Mouse (Mus musculus) heart, embryonic 10.5 days (tissue): ENCODE data around the gene Tmem221. TPM values are rescaled to one million over a fixed set of nuclear protein-coding genes. Genes with fewer than 3 reads are reported as not detected.

Experiments used
- DNase-seq: peaks from one replicate; pipeline ENCODE4 v3.0.0-alpha.2; 2017; ENCODE audit warnings: low spot score
- H3K27ac ChIP-seq: fragments of 300-500 bp; sonication (generic); 2 replicates; pipeline ENCODE4 v1.5.1; 2016; ENCODE audit warnings: mild to moderate bottlenecking
- H3K27me3 ChIP-seq: fragments of 300-500 bp; sonication (generic); 2 replicates; pipeline ENCODE4 v1.6.1; 2016; ENCODE audit warnings: mild to moderate bottlenecking; ENCODE audit not compliant: poor library complexity, insufficient read depth, severe bottlenecking
- H3K36me3 ChIP-seq: fragments of 300-500 bp; sonication (generic); 2 replicates; pipeline ENCODE4 v1.6.1; 2016; ENCODE audit warnings: mild to moderate bottlenecking, moderate library complexity
- H3K4me1 ChIP-seq: fragments of 300-500 bp; sonication (generic); 2 replicates; pipeline ENCODE4 v1.6.1; 2016; ENCODE audit warnings: mild to moderate bottlenecking
- H3K4me3 ChIP-seq: fragments of 300-500 bp; sonication (generic); 2 replicates; pipeline ENCODE4 v1.5.1; 2016; ENCODE audit warnings: mild to moderate bottlenecking, moderate library complexity
- H3K9me3 ChIP-seq: fragments of 300-500 bp; sonication (generic); 2 replicates; pipeline ENCODE4 v1.6.1; 2016; ENCODE audit warnings: mild to moderate bottlenecking, moderate library complexity
- WGBS: fragments of 180-500 bp; shearing (Covaris S2); methylation state at CpG from one replicate; pipeline ENCODE4 v1.1.7; 2016; 5-methylcytosine and 5-hydroxymethylcytosine counted together
- polyA plus RNA-seq: library from polyadenylated mRNA; unstranded; fragments of >200 nt; fragmentation: Nextera tagmentation; extraction: Ambion mirVana; gene quantifications from 2 replicates; pipeline ENCODE4 v1.2.1, GENCODE M21; 2016

Gene Tmem221
- polyA plus RNA-seq, 1 experiment from 2014 or later, result 0.97 TPM

DNA sequence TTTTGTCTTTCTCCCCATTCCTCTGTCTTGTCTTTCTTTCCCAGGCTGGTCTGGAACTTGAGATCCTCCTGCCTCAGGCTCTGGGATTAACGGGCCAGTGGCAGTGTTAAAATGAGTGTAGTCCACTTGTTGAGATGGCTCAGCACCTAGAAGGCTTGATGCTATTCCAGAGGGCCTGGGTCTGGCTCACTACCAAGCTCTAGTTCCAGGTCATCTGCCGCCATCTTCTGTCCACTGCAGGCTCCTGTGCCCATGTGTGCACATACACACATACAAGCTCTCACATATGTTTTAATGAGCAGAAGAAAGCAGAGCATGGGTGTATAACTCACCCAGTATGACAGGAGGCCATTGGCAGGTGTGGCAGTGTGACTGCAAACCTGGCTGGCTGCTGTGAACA, 13.4 kb upstream of the Tmem221 start:
- H3K36me3 ChIP-seq, result no peaks in the 10 kb centered on the region
- H3K4me3 ChIP-seq, result no peak overlapping the region
- DNase-seq, result no peak
- H3K4me1 ChIP-seq, result peaks cover 35% of the 10 kb centered on the region
- 73% methylated on average over 2 of the region's 2 CpGs for WGBS
- no peaks in the 10 kb centered on the region for H3K9me3 ChIP-seq
- H3K27ac ChIP-seq, result no peak overlapping the region
- peaks cover 36% of the 10 kb centered on the region for H3K27me3 ChIP-seq

DNA sequence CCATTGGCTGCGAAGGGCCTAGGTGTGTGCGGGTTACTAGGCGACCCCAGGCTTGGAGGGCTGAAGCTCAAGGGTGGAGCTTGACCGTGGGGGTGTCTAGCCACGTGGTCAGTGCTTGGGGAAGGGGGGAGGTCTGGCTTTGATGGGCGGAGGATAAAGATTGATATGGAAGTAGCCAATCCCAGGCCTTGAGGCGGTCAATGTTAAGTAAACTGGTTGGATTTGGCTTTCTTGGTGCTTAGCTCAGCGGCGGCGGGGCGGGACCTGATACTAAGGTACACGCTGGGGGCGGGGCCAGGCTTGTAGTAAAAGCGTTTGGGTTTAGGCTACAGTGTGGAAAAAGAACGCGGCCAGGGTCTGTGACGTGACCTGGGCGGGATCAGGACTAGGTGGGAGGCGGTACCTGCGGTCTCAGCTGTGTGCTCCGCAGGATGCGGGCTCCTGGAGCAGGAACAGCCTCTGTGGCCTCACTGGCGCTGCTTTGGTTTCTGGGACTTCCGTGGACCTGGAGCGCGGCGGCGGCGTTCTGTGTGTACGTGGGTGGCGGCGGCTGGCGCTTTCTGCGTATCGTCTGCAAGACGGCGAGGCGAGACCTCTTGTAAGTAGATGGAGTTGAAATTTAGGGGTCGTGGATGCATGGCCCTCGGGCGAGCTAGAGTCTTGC, 11.8 kb upstream of the Tmem221 start:
- H3K4me1 ChIP-seq, result peaks cover 35% of the 10 kb centered on the region
- WGBS, result under 1% methylated on average over 41 of the region's 41 CpGs

DNA sequence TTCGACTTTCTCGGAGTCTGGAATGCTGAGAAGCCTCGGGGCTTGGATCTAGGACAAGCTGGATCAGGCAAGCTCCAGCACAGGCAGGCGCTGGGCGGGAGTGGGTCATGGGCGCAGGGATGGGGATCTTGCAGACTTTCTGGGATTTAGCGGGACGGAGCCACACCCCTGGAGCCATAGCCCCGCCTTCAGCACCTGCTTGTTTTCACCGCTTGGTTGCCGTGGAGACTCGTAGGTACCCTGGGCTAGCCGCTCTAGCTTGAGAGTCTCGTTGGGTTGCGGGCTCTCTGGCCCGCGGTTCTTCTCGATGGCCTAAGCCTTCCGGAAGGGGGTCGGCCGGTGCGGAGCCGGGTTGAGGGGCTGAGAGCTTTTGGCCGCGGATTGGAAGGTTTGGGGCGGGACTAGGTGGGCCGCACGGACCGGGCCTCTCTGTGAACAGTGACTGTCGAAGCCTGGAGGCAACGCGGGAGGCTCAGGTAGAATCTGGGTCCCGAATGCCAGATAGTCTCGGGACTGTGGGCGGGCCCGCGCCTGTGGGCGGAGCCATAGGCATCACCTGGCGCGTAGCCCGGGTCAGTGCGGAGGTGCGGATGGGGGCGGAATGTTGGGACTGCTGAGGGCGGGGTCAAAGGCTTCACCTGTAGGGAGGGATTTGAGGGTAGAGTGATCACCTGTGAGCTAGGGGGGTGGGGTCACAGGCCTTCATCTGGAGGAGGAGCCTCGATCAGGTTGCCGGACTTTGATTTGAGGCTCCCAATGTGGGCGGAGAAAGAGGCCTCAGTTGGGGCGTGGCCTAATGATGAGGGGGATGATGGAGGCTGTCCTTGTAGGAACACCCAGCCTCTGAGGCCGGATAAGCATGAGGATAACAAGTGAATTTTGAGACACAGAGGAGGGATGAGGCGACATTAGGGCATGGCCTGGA, 11.0 kb upstream of the Tmem221 start:
- Histone ChIP-seq H3K36me3 (no peaks in the 10 kb centered on the region), H3K27ac (peak overlapping the region; percentile 78), H3K4me1 (peaks cover 35% of the 10 kb centered on the region), H3K4me3 (peak overlapping the region; percentile 73), H3K27me3 (peaks cover 57% of the 10 kb centered on the region), H3K9me3 (no peaks in the 10 kb centered on the region)
- WGBS, result under 1% methylated on average over 51 of the region's 51 CpGs
- DNase-seq, result peak; percentile 87

More for the DNA sequence above, 11.8 kb upstream of the Tmem221 start:
- H3K27ac ChIP-seq, result peak overlapping the region; percentile 78
- H3K27me3 ChIP-seq, result peaks cover 51% of the 10 kb centered on the region
- H3K36me3 ChIP-seq, result no peaks in the 10 kb centered on the region
- peak; percentile 94 for DNase-seq
- H3K9me3 ChIP-seq, result no peaks in the 10 kb centered on the region
- H3K4me3 ChIP-seq, result peak overlapping the region; percentile 73

DNA sequence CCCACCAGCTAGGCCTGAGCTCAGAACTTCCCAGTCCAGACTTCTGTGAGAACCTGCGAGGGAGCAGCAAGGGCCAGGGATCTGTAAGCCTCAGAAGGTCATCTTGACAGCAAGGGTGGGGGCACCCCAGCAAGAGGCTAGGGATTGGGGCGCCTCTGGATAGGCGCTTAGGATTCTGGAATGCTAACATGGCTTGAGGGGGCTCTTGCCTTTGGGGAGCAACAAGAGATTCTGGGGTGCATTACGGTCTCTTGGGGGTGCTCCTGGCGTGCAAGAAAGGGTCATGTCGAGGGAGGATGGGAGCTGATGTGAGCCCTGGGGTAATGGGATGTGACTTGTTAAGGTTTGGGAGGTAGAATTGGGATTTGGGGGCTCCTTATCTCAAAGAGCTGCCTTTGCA, 10.3 kb upstream of the Tmem221 start:
- Histone ChIP-seq H3K27ac (peak overlapping the region; percentile 78; the same call in 1 of the 2 replicates), H3K36me3 (no peaks in the 10 kb centered on the region), H3K9me3 (0 out of 2 replicates have a peak, but pooled peaks cover 4% of the 10 kb centered on the region), H3K4me1 (peaks cover 30% of the 10 kb centered on the region), H3K4me3 (peak overlapping the region; percentile 73), H3K27me3 (peaks cover 64% of the 10 kb centered on the region)
- DNase-seq, result no peak
- WGBS, result 20% methylated on average over 6 of the region's 6 CpGs

DNA sequence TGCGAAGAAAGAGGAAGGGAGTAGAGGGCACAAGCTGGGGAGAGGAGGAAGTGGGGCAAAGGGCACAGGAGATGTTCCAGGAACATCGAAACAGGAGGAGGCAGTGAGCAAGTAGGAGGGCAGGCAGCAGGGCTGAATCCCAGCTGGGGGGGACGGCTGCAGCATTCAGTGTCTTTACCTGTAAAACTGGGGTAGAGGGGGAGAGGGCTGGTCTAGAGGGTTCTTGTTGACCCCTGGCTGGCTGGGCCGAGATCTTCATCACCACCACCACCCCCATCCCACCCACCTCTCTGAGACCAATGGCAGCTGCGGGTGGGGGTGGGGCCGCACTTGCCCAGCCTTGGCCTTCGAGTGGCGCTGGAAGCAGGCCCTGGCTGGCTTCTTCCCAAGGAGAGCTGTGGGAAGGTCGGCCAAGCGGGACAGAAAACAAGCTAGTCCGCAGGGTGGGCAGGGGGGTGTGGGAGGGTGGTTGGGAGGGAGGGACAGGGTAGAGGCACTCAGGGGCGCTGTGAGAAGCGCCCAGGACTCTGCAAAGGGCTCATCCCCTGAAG, 9.8 kb upstream of the Tmem221 start, which contains the start of gene Slc27a1:
Gene Slc27a1 (plus strand): TSS at position 496 of the 551 bp plus-strand sequence.
- no peak for DNase-seq

DNA sequence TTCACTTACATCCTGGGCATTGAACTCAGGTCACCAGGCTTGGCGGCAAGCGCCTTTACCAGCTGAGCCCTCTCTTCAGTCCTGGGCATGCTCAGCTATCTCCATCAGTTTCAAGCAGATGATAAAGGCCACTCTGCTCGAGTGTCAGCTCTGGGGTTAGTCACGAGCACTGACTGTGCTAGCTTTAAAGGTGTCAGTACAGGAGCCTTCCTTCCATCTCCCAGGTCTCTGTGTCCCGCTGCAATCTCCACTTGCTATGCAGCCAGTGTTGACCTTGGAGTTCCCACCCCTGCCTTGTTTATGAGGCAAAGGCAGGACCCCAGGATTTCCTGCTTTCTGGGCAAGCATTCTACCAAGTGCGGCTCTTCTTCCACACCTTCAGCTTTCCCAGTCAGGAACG, 8.9 kb upstream of the Tmem221 start:
- Histone ChIP-seq H3K4me1 (peaks cover 34% of the 10 kb centered on the region), H3K4me3 (no peak overlapping the region), H3K9me3 (0 out of 2 replicates have a peak, but pooled peaks cover 4% of the 10 kb centered on the region), H3K27me3 (peaks cover 71% of the 10 kb centered on the region), H3K27ac (no peak overlapping the region), H3K36me3 (no peaks in the 10 kb centered on the region)
- WGBS, result 62% methylated on average over 7 of the region's 7 CpGs
- no peak for DNase-seq

More for the DNA sequence above, 9.8 kb upstream of the Tmem221 start, which contains the start of gene Slc27a1:
- Histone ChIP-seq H3K4me1 (peaks cover 30% of the 10 kb centered on the region), H3K27me3 (peaks cover 68% of the 10 kb centered on the region), H3K27ac (peak within 1 kb of the TSS; percentile 78), H3K36me3 (no peaks in the 10 kb centered on the region), H3K4me3 (peak within 1 kb of the TSS; percentile 73), H3K9me3 (0 out of 2 replicates have a peak, but pooled peaks cover 4% of the 10 kb centered on the region)
- 18% methylated on average over 13 of the region's 13 CpGs for WGBS

DNA sequence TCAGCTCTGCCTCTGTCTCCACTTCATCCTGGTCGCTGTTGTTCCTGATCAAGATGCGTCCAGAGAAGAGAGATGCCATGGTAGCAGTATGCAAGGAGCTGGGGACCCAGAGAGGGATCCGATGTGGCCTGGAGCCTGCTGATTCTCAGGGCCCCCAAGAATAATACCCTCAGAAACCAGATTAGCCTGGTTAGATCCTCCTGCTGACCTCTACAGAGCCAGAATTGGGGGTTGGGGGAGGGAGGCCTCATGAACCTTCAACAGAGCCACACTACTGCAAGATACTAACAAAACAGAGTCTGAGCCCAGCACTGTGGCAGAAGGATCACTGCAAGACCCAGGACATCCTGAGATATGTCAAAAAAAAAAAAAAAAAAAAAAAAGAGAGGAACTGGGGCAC, 7.8 kb upstream of the Tmem221 start, which contains the start of gene Nxnl1:
Gene Nxnl1 (minus strand): TSS at position 101 of the 400 bp plus-strand sequence.
- 67% methylated on average over 3 of the region's 3 CpGs for WGBS
- H3K36me3 ChIP-seq, result no peaks in the 10 kb centered on the region
- no peak for DNase-seq
- 0 out of 2 replicates have a peak, but pooled peaks cover 4% of the 10 kb centered on the region for H3K9me3 ChIP-seq
- H3K27ac ChIP-seq, result no peak within 1 kb of the TSS
- peaks cover 76% of the 10 kb centered on the region for H3K27me3 ChIP-seq
- peaks cover 37% of the 10 kb centered on the region for H3K4me1 ChIP-seq
- no peak within 1 kb of the TSS for H3K4me3 ChIP-seq

DNA sequence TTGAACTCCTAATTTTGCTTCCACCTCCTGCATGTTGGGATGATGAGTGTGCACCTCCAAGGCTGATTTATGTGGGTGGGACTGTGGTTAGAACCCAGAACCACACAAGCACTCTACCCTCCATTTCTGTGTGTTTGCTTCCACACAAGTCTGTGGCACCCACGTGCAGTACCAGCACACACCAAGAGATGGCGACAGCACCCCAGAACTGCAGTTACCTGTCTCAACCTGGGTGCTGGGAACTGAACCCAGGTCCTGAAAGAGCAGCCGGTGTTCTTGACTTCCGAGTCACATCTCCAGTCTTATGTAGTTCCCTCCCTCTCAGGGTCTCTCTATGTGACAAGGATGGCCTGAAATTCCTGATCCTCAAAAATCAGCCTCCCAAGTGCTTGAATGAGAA, 5.3 kb upstream of the Tmem221 start:
- Histone ChIP-seq H3K36me3 (no peaks in the 10 kb centered on the region), H3K9me3 (0 out of 2 replicates have a peak, but pooled peaks cover 4% of the 10 kb centered on the region), H3K4me3 (no peak overlapping the region), H3K27ac (no peak overlapping the region), H3K27me3 (peaks cover 96% of the 10 kb centered on the region), H3K4me1 (peaks cover 19% of the 10 kb centered on the region)
- 86% methylated on average over 4 of the region's 4 CpGs for WGBS
- DNase-seq, result no peak

DNA sequence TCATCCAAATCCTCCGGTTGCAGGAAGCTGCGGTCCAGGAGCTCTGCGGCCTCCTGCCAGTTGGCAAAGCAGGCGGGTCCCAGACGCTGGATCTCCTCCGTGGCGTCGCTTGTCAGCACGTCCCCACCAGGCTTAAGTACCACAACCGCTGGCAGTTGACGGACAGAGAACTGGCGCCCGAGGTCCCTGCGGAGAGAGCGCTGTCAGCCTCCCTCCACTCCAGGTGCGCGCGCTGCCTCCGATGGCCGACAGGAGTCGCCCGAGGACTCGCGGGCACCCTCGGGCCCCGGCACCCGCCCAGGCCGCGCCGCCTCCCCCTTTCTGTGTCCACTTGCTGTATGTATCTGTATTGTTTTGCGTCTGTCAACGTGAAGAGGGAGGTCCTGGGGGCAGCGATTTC, 4.1 kb upstream of the Tmem221 start:
- under 1% methylated on average over 33 of the region's 33 CpGs for WGBS
- peak; percentile 88 for DNase-seq
- peak overlapping the region; percentile 48 for H3K4me3 ChIP-seq
- 0 out of 2 replicates have a peak, but pooled peaks cover 4% of the 10 kb centered on the region for H3K9me3 ChIP-seq
- peaks cover 19% of the 10 kb centered on the region for H3K4me1 ChIP-seq
- H3K27me3 ChIP-seq, result peaks cover 96% of the 10 kb centered on the region
- no peaks in the 10 kb centered on the region for H3K36me3 ChIP-seq
- no peak overlapping the region for H3K27ac ChIP-seq

DNA sequence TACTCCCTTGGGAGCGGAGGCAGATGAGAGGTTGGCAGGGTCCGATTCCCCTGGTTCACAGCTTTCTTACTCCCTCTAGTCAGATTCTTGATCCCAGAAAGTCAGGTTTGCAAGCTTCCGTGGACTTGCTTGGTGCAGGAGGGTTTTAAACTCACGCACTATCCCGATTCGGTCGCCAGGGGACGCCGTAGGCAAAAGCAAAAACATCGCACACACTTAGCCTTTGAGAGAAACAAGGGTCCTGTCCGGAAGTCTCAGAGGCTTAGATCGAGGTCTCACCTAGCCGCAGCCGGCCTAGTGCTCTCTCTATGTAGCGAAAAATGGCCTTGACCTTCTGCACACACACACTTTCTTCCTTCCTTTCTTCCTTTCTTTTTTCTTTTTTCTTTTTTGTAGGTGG, 2.7 kb upstream of the Tmem221 start:
- DNase-seq, result peak; percentile 88
- WGBS, result 5% methylated on average over 15 of the region's 15 CpGs
- no peaks in the 10 kb centered on the region for H3K36me3 ChIP-seq
- no peak overlapping the region for H3K27ac ChIP-seq
- H3K4me3 ChIP-seq, result no peak overlapping the region
- 0 out of 2 replicates have a peak, but pooled peaks cover 4% of the 10 kb centered on the region for H3K9me3 ChIP-seq
- H3K27me3 ChIP-seq, result peaks cover 96% of the 10 kb centered on the region
- H3K4me1 ChIP-seq, result peaks cover 19% of the 10 kb centered on the region

DNA sequence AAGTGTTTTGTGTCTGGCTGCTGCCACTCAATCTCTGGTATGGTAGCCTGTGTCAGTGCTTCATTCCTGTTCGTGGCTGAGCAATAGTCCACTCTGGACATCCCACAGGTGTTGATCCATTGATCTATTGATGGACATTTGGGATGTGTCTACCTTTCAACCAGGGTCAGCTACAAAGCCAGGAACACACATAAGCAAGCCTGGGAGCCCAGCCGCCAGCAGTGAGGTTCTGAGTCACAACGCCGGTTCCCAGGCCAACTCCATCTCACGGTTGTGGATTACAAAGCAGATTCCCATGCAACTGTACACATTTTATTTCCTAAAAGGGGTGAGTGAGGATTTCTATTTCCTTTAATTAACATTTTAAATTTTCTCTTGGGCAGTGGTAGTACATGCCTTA, 2.1 kb upstream of the Tmem221 start:
- no peak for DNase-seq
- Histone ChIP-seq H3K4me3 (no peak overlapping the region), H3K4me1 (peaks cover 19% of the 10 kb centered on the region), H3K36me3 (no peaks in the 10 kb centered on the region), H3K9me3 (0 out of 2 replicates have a peak, but pooled peaks cover 4% of the 10 kb centered on the region), H3K27me3 (peaks cover 97% of the 10 kb centered on the region), H3K27ac (no peak overlapping the region)
- WGBS, result 82% methylated on average over 5 of the region's 5 CpGs

DNA sequence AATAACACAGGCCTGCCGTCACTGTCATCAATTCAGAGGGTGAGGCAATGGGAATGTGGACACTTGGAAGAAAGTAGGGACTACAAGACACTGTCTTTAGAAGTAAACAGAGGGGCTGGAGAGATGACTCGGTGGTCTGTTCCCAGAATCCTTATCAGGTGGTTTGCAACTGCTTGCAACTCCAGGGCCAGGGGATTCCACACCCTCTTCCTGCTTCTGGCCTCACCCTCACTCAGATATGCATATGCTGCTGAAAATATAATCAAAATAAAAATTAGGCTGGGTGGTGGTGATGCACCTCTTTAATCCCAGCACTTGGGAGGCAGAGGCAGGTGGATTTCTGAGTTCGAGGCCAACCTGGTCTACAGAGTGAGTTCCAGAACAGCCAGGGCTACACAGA, 1.4 kb upstream of the Tmem221 start:
- no peak for DNase-seq
- peaks cover 98% of the 10 kb centered on the region for H3K27me3 ChIP-seq
- WGBS, result 66% methylated on average over 3 of the region's 3 CpGs
- H3K27ac ChIP-seq, result no peak overlapping the region
- H3K4me3 ChIP-seq, result no peak overlapping the region
- H3K9me3 ChIP-seq, result 0 out of 2 replicates have a peak, but pooled peaks cover 4% of the 10 kb centered on the region
- no peaks in the 10 kb centered on the region for H3K36me3 ChIP-seq
- H3K4me1 ChIP-seq, result peaks cover 19% of the 10 kb centered on the region
